Mouse (Mus musculus) hindbrain, embryonic 14.5 days (tissue): ENCODE results near the gene Syce2. TPM values are rescaled to one million over a fixed set of nuclear protein-coding genes. Genes with fewer than 3 reads are reported as not detected.

ENCODE experiments used
- ATAC-seq: fragments of 200-750 bp; cut with Nextera tagmentation; 2 replicates; pipeline ENCODE4 v1.8.0; 2017; ENCODE audit warnings: moderate number of reproducible peaks, mild to moderate bottlenecking, moderate TSS enrichment, moderate library complexity; ENCODE audit not compliant: low FRiP score
- DNase-seq: peaks from one replicate; pipeline ENCODE4 v3.0.0-alpha.2; 2015; ENCODE audit warnings: low spot score
- H3K27ac ChIP-seq: fragments of 300-500 bp; sonication (generic); 2 replicates; pipeline ENCODE4 v1.5.1; 2014; ENCODE audit warnings: mild to moderate bottlenecking, moderate library complexity
- H3K27me3 ChIP-seq: fragments of 300-500 bp; sonication (generic); 2 replicates; pipeline ENCODE4 v1.6.1; 2014; ENCODE audit warnings: mild to moderate bottlenecking, low read length, mixed read lengths; ENCODE audit not compliant: control insufficient read depth, insufficient read depth
- H3K36me3 ChIP-seq: fragments of 300-500 bp; sonication (generic); replicated peaks from 2 replicates; pipeline ENCODE4 v1.6.1; 2014; ENCODE audit not compliant: control insufficient read depth, insufficient read depth
- H3K4me1 ChIP-seq: fragments of 300-500 bp; sonication (generic); replicated peaks from 2 replicates; pipeline ENCODE4 v1.6.1; 2014; ENCODE audit warnings: antibody characterized with exemption, low read length, mixed read lengths; ENCODE audit not compliant: control insufficient read depth, insufficient read depth
- H3K4me2 ChIP-seq: fragments of 300-500 bp; sonication (generic); replicated peaks from 2 replicates; pipeline ENCODE4 v1.6.1; 2014; ENCODE audit warnings: mild to moderate bottlenecking, moderate library complexity
- H3K4me3 ChIP-seq: fragments of 300-500 bp; sonication (generic); replicated peaks from 2 replicates; pipeline ENCODE4 v1.5.1; 2014; ENCODE audit warnings: mild to moderate bottlenecking, low read length
- H3K9ac ChIP-seq: fragments of 300-500 bp; sonication (generic); 2 replicates; pipeline ENCODE4 v1.6.1; 2014
- H3K9me3 ChIP-seq: fragments of 300-500 bp; sonication (generic); 2 replicates; pipeline ENCODE4 v1.6.1; 2016; ENCODE audit warnings: low read length; ENCODE audit not compliant: control insufficient read depth
- WGBS: fragments of 180-500 bp; shearing (Covaris S2); extraction: QIAGEN DNeasy Blood & Tissue Kit; methylation state at CpG from one replicate; pipeline ENCODE4 v1.1.7; 2014; 5-methylcytosine and 5-hydroxymethylcytosine counted together
- polyA plus RNA-seq: library from polyadenylated mRNA; unstranded; fragments of >200 nt; fragmentation: Nextera tagmentation; extraction: Ambion mirVana; gene quantifications from 2 replicates; pipeline ENCODE4 v1.2.1, GENCODE M21; 2014

Syce2 gene
- polyA plus RNA-seq, 1 experiment from 2014 or later = 27.7 TPM

DNA sequence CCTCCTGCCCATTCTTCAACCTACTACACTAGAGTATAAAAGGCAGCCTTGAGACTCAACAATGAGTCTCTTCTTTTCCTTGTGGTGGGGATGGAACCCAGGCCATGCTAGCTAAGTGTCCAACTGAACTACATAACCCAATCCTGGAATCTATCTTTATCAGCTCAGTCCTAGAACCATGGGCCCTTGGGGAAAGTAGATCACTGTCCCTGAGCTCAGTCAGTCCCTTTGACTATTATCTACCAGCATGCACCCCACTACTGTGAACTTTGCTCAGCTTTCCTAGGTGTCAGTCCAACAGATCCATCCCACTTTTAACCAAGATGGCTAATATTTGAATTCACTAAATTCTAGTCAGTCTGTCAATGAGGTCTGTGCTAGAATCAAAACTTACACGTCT is 30.4 kb upstream of the Syce2 start:
- 80% methylated on average over 1 of the region's 1 CpGs for WGBS
- Histone ChIP-seq H3K4me1 (peaks cover 24% of the 10 kb centered on the region), H3K27me3 (no peaks in the 10 kb centered on the region), H3K9ac (no peak overlapping the region), H3K9me3 (no peaks in the 10 kb centered on the region), H3K4me3 (no peak overlapping the region), H3K4me2 (no peak overlapping the region), H3K27ac (no peak overlapping the region), H3K36me3 (peaks cover 73% of the 10 kb centered on the region)
- ATAC-seq (no peak), DNase-seq (no peak)

DNA sequence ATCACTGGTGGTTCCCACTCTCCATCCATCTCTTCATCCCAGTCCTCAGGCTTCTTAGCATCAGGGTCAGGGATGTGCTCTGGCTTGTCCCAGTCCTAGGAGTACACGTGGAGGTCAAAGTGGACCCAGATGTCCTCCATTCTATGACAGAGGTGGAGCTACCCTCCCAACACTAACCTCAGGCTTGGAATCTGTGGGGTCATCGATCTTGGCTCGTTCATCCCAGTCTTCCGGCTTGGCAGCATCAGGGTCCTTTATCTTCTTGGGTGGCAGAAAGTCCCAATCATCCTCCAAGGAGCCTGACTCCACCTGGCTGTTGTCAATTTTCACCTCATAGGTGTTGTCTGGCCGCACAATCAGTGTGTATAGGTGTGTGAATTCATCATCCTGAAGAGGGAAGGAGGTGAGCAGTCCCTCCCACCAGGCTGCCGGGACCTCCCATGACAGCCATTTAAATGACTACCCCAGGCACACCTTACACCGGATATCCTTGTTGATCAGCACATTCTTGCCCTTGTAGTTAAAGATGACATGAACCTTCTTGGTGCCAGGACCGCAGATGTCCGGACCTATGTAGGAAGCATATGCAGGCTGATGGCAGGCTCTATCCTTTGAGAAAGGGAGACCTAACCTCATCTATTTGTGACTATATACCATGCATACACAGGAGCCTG is 27.4 kb upstream of the Syce2 start:
- H3K27me3 ChIP-seq = no peaks in the 10 kb centered on the region
- no peak overlapping the region for H3K27ac ChIP-seq
- H3K4me3 ChIP-seq = peak overlapping the region; percentile 98
- DNase-seq (no peak), ATAC-seq (no peak)
- H3K36me3 ChIP-seq = peaks cover 45% of the 10 kb centered on the region
- no peaks in the 10 kb centered on the region for H3K9me3 ChIP-seq
- 89% methylated on average over 9 of the region's 9 CpGs for WGBS
- H3K9ac ChIP-seq = peak overlapping the region; percentile 99
- peak overlapping the region; percentile 94 for H3K4me2 ChIP-seq
- H3K4me1 ChIP-seq = peaks cover 19% of the 10 kb centered on the region

DNA sequence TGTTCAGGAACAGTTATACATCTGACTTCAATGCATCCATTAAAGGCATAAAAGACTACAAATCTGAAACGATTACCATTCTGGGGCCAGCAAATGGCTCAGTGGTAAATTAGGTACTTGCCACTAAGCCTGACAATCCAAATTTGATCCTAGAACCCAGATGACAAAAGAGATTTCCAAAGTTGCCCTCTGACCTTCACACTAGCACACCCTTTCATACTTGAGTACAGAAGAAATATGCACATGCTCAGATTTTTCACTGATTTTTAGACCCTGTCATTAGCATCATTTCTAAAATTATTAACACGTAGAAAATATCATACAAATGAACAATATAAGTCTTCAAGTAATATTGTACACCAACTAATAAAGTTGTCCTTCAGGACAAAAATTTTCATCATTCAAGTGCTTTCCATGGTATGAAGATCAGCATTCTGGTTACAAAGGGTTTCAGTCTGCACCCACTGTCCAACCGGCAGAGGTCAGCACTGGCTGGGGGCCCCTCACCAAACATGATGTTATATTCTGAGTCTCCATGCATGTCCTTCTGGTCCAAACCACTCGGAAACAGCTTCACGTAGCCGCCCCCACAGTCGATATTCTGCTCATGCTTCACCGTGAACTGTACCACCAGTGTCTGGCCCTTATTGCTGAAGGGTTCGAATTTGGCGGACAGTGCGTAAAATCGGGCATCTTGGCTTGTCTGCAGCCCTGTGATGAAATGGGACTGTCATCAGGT is 26.4 kb upstream of the Syce2 start:
- Histone ChIP-seq H3K9me3 (no peaks in the 10 kb centered on the region), H3K27ac (peak overlapping the region; percentile 92), H3K27me3 (no peaks in the 10 kb centered on the region), H3K36me3 (peaks cover 45% of the 10 kb centered on the region), H3K4me3 (peak overlapping the region; percentile 98), H3K9ac (peak overlapping the region; percentile 99), H3K4me2 (peak overlapping the region; percentile 94), H3K4me1 (peaks cover 16% of the 10 kb centered on the region)
- no peak for ATAC-seq
- WGBS = 18% methylated on average over 12 of the region's 12 CpGs
- DNase-seq = no peak

DNA sequence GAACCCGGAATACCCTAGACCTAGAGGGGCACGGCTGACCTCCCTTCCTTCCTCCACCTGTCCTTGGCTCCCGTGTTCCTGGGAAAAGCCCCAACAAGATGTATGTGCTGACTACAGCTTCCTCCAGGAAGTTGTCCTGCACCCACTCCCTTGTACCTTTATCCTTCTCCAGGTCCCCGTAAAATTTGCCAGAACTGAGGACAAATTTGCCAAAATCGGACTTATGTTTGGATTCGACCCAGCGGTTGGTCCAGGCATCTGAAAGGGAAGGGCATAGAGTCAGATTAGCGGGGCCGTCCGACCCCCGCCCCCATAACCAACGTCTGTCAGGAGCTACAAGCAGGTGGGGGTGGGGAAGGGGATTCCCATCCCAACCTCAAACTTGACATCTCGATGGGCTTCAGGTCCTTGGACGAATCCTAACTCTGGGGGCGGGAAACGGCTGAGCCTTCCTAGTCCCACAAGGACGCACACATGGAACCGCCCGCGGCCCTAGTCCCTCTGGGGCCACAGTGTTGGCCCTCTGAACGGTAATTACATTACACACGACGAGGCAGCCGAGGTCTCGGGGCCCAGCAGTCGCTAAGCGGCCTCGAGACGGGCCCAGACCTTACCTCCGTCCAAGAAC is 25.7 kb upstream of the Syce2 start:
- Histone ChIP-seq H3K9ac (peak overlapping the region; percentile 99), H3K27ac (peak overlapping the region; percentile 92), H3K4me1 (peaks cover 16% of the 10 kb centered on the region), H3K4me2 (peak overlapping the region; percentile 94), H3K4me3 (peak overlapping the region; percentile 98), H3K27me3 (no peaks in the 10 kb centered on the region), H3K9me3 (no peaks in the 10 kb centered on the region), H3K36me3 (peaks cover 43% of the 10 kb centered on the region)
- no peak; the same call in 1 of the 2 replicates for ATAC-seq
- no peak for DNase-seq
- WGBS = under 1% methylated on average over 30 of the region's 30 CpGs

DNA sequence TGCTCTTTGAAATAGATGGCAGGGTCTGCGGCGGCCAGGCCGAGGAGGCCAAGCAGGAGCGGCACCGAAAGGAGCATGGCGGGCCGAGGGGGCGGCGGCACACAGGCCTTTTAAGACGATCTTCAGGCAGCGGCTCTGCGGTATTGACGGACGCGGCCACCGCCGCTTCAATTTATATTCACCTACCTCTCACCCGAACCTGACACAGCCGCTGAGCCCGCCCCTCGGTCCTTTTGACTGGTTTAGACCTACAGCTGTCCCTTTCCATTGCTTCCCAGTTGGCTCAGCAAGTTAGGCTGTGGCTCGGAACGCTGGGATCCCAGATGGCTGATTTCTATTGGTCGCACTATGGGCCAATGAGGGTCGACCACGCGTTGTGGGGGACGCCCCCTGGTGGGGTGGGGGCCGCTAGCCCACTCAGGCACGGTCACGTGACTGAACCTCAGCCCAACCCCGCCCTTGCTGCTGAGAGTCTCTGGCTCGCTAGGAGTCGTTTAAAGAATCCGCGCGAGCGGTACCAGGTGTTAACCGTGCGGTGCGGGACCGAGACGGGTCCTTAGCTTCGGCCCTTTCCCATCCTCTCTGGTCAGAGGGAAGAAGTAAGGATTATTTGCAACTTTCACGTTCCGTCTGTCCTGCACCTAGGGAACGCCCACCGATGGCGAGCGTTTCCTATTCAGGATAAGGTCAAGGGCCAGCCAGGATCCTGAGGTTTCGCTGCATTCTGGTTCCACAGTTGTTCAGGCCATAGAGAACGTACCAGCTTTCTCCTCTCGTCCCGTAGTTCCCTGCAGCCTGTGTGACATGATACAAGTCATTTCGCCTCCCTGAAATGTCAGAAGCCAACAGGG is 25.0 kb upstream of the Syce2 start, which contains the start of gene Calr:
Gene Calr, minus strand, starts transcription at position 213 of the 851 bp plus-strand sequence.
- peak within 1 kb of the TSS; percentile 98 for H3K4me3 ChIP-seq
- DNase-seq (peak; percentile 99), ATAC-seq (peak; percentile 99)
- no peaks in the 10 kb centered on the region for H3K9me3 ChIP-seq
- peak within 1 kb of the TSS; percentile 99 for H3K9ac ChIP-seq
- no peaks in the 10 kb centered on the region for H3K27me3 ChIP-seq
- H3K36me3 ChIP-seq = peaks cover 36% of the 10 kb centered on the region
- peak within 1 kb of the TSS; percentile 94 for H3K4me2 ChIP-seq
- H3K4me1 ChIP-seq = peaks cover 16% of the 10 kb centered on the region
- peak within 1 kb of the TSS; percentile 92 for H3K27ac ChIP-seq
- under 1% methylated on average over 55 of the region's 55 CpGs for WGBS

DNA sequence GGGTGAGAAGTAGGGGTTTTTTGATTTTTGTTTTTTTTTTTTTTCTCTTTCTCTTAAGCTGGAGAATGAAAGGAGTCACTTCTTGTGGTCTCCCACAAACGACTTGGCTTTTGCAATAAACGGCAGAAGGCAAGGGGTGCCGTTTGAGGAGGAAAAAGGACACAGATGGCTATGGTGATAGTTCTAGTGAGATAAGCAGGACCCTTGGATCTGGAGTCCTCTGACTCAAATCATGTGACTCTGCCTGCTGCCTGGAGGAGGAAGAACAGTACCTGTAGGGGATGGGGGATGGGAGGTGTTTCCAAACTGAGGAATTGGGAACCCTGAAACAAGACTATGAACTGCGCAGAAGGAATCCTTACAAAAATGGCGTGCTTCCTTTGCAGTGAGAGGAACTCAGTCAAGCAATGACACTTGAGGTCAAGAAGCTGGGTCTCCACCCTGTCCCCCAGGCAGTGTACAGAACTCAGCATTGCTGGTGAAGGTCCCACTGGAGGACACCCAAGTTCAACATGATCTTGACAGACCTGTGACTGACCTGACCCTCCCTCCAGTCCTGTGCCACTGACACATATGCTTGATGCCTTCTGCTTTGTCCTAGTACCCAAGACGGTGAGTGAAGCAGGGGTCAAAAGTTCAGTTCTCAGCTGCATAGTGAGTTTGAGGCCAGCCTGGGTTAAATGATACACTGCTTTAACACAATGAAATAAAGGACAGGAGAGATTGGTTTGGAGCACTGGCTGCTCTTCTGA is 24.1 kb upstream of the Syce2 start:
- H3K4me2 ChIP-seq = peak overlapping the region; percentile 94
- H3K27ac ChIP-seq = peak overlapping the region; percentile 89
- 48% methylated on average over 6 of the region's 6 CpGs for WGBS
- H3K9me3 ChIP-seq = no peaks in the 10 kb centered on the region
- H3K9ac ChIP-seq = peak overlapping the region; percentile 78
- H3K27me3 ChIP-seq = no peaks in the 10 kb centered on the region
- DNase-seq (no peak), ATAC-seq (no peak)
- peak overlapping the region; percentile 98 for H3K4me3 ChIP-seq
- H3K4me1 ChIP-seq = peaks cover 16% of the 10 kb centered on the region
- peaks cover 26% of the 10 kb centered on the region for H3K36me3 ChIP-seq

DNA sequence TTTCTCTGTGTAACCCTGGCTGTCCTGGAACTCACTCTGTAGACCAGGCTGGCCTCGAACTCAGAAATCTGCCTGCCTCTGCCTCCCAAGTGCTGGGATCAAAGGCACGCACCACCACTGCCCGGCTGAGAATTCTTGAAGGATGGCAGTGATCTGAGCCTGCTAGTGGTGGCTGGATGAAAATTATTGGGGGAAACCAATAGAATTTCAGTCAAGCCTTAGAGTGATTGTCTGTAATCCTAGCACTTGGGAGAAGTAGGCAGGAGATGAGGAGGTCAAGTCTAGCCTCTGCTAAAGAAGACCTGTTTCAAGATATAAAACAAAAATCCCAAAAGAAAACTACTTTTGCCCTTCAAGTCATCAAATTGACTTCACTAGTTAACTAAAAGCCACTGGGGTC is 15.5 kb upstream of the Syce2 start:
- DNase-seq (no peak), ATAC-seq (peak; percentile 41; the same call in 1 of the 2 replicates)
- H3K4me1 ChIP-seq = peaks cover 11% of the 10 kb centered on the region
- no peak overlapping the region for H3K4me2 ChIP-seq
- no peak overlapping the region for H3K9ac ChIP-seq
- peak overlapping the region; percentile 76; the same call in 1 of the 2 replicates for H3K4me3 ChIP-seq
- H3K27me3 ChIP-seq = no peaks in the 10 kb centered on the region
- H3K27ac ChIP-seq = no peak overlapping the region
- no peaks in the 10 kb centered on the region for H3K9me3 ChIP-seq
- peaks cover 25% of the 10 kb centered on the region for H3K36me3 ChIP-seq
- 97% methylated on average over 3 of the region's 3 CpGs for WGBS

DNA sequence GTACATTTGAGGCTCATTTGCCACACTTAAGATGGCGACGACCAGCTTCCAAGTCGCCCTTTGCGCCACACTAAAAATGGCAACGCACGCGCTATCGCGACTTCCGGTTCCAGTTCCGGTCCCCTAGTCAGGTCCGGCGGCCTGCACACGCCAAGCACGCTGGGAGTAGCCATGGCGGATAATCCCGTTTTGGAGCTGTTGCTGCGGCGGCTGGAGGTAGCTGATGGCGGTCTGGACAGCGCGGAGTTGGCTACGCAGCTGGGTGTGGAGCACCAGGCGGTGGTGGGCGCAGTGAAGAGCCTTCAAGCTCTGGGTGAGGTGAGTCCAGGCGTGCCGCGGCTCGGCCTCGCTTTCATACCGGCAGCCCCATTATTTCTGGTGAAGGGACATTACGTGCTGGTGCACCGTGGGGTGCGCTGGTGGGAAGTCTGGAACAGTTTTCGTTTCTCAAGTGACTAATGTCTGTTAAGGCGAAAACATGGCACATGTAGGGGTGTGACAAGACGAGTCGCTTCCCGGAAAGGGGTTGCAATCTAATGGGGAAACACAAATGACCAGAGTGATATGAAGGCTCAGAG is 15.0 kb upstream of the Syce2 start, which contains the start of gene Farsa:
Gene Farsa, plus strand, starts transcription at position 126 of the 578 bp plus-strand sequence.
- DNase-seq (peak; percentile 95), ATAC-seq (peak; percentile 92)
- H3K9me3 ChIP-seq = no peaks in the 10 kb centered on the region
- peaks cover 11% of the 10 kb centered on the region for H3K4me1 ChIP-seq
- peaks cover 30% of the 10 kb centered on the region for H3K36me3 ChIP-seq
- peak within 1 kb of the TSS; percentile 80 for H3K9ac ChIP-seq
- peak within 1 kb of the TSS; percentile 75 for H3K4me2 ChIP-seq
- no peaks in the 10 kb centered on the region for H3K27me3 ChIP-seq
- WGBS = under 1% methylated on average over 39 of the region's 39 CpGs
- peak within 1 kb of the TSS; percentile 79 for H3K27ac ChIP-seq
- H3K4me3 ChIP-seq = peak within 1 kb of the TSS; percentile 76
